Mouse (Mus musculus) kidney, adult 2 months (tissue): ENCODE measurements around the gene Erbb4.

Source experiments
- CTCF ChIP-seq: fragments of 200-500 bp; conservative IDR thresholded peaks from 2 replicates; pipeline ENCODE4 v1.5.1; 2011; ENCODE audit warnings: low read depth, mild to moderate bottlenecking, control low read depth, low read length, moderate library complexity, mixed read lengths; ENCODE audit not compliant: insufficient read depth, insufficient read length
- POLR2A ChIP-seq: fragments of 200-500 bp; IDR thresholded peaks from one replicate; pipeline ENCODE4 v1.6.1; 2011; ENCODE audit warnings: low read depth, low read length, control low read depth

DNA sequence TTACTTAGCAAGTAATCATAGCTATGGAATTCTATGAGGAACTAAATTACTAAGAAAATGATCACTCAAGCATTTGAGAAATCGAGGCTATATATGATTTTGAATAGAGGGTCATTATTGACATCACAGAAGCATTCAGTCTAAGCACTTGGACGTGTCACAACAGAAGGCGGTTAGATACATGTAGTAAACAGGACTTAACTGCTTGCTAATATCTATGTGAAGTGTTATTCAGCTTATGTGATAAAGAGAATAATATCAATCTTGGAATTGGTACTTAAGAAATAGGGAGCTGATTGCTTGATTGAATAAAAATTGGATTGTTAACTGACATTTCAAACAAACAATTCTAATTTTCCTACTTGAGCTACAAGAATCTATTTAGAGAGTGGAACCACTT, 190.0 kb downstream of the Erbb4 start:
- TF ChIP-seq CTCF = no peak
- TF ChIP-seq POLR2A = no peak
